Mouse (Mus musculus): ENCODE measurements around the gene Mesp2. TPM values are rescaled to one million over a fixed set of nuclear protein-coding genes. Genes with fewer than 3 reads are reported as not detected.
A peak's percentile ranks its signal among the peaks of the same experiment; 100 is the strongest.

Mesp2 gene
- polyA plus RNA-seq, 1 experiment: 7.6 TPM

- no peak overlapping the region for H3K4me3 ChIP-seq (replicated peaks; ENCODE audit: extremely low read depth, low read depth, low read length)
- WGBS: 55% methylated on average over 5 of the region's 5 CpGs
- no peaks in the 10 kb centered on the region for H3K4me1 ChIP-seq (ENCODE audit: control insufficient read depth, insufficient read depth, low read length)
- DNase-seq: no peak
- no peak for TF ChIP-seq POLR2A (IDR thresholded peaks at IDR 0.05; ENCODE audit: borderline replicate concordance, extremely low read depth, low read depth, low read length)
- TF ChIP-seq CTCF (IDR thresholded peaks at IDR 0.05; ENCODE audit: insufficient read depth, low read length): no peak
Measured at GRCm38 (mm10) chr7:79802037-79802436, 8.5 kb upstream of the Mesp2 start.

- H3K4me1 ChIP-seq (ENCODE audit: control insufficient read depth, insufficient read depth, low read length): no peaks in the 10 kb centered on the region
- no peak for TF ChIP-seq CTCF (IDR thresholded peaks at IDR 0.05; ENCODE audit: insufficient read depth, low read length)
- TF ChIP-seq POLR2A (IDR thresholded peaks at IDR 0.05; ENCODE audit: borderline replicate concordance, extremely low read depth, low read depth, low read length): no peak
- no peak overlapping the region for H3K4me3 ChIP-seq (replicated peaks; ENCODE audit: extremely low read depth, low read depth, low read length)
- no peak for DNase-seq
- WGBS: 31% methylated on average over 2 of the region's 2 CpGs
Measured at GRCm38 (mm10) chr7:79803887-79804286, 6.6 kb upstream of the Mesp2 start.

GRCm38 (mm10) chr7:79808561-79808960, 2.0 kb upstream of the Mesp2 start:
- WGBS: 69% methylated on average over 7 of the region's 7 CpGs
- no peak overlapping the region for H3K4me3 ChIP-seq (replicated peaks; ENCODE audit: extremely low read depth, low read depth, low read length)
- TF ChIP-seq CTCF (IDR thresholded peaks at IDR 0.05; ENCODE audit: insufficient read depth, low read length): no peak
- TF ChIP-seq POLR2A (IDR thresholded peaks at IDR 0.05; ENCODE audit: borderline replicate concordance, extremely low read depth, low read depth, low read length): no peak
- no peak for DNase-seq
- peaks cover 2% of the 10 kb centered on the region; the same call in 1 of the 2 replicates for H3K4me1 ChIP-seq (ENCODE audit: control insufficient read depth, insufficient read depth, low read length)

GRCm38 (mm10) chr7:79813409-79813808, 2.9 kb downstream of the Mesp2 start:
- no peak for DNase-seq
- no peak overlapping the region for H3K4me3 ChIP-seq (replicated peaks; ENCODE audit: extremely low read depth, low read depth, low read length)
- H3K4me1 ChIP-seq (ENCODE audit: control insufficient read depth, insufficient read depth, low read length): peaks cover 3% of the 10 kb centered on the region; the same call in 1 of the 2 replicates
- WGBS: 59% methylated on average over 1 of the region's 1 CpGs
- TF ChIP-seq CTCF (IDR thresholded peaks at IDR 0.05; ENCODE audit: insufficient read depth, low read length): no peak
- no peak for TF ChIP-seq POLR2A (IDR thresholded peaks at IDR 0.05; ENCODE audit: borderline replicate concordance, extremely low read depth, low read depth, low read length)

- Histone ChIP-seq H3K4me1 (ENCODE audit: control insufficient read depth, insufficient read depth, low read length) (peaks cover 5% of the 10 kb centered on the region; the same call in 1 of the 2 replicates), H3K4me3 (replicated peaks; ENCODE audit: extremely low read depth, low read depth, low read length) (no peak overlapping the region)
- WGBS: 16% methylated on average over 6 of the region's 6 CpGs
- no peak for TF ChIP-seq CTCF (IDR thresholded peaks at IDR 0.05; ENCODE audit: insufficient read depth, low read length)
- TF ChIP-seq POLR2A (IDR thresholded peaks at IDR 0.05; ENCODE audit: borderline replicate concordance, extremely low read depth, low read depth, low read length): no peak
- DNase-seq: no peak
Measured at GRCm38 (mm10) chr7:79818321-79818720, 7.8 kb downstream of the Mesp2 start.

- DNase-seq: no peak
- Histone ChIP-seq H3K4me3 (replicated peaks; ENCODE audit: extremely low read depth, low read depth, low read length) (no peak overlapping the region), H3K4me1 (ENCODE audit: control insufficient read depth, insufficient read depth, low read length) (peaks cover 5% of the 10 kb centered on the region; the same call in 1 of the 2 replicates)
- TF ChIP-seq POLR2A (IDR thresholded peaks at IDR 0.05; ENCODE audit: borderline replicate concordance, extremely low read depth, low read depth, low read length): no peak
- TF ChIP-seq CTCF (IDR thresholded peaks at IDR 0.05; ENCODE audit: insufficient read depth, low read length): no peak
- 32% methylated on average over 4 of the region's 4 CpGs for WGBS
Measured at GRCm38 (mm10) chr7:79819515-79819914, 9.0 kb downstream of the Mesp2 start.

GRCm38 (mm10) chr7:79819996-79820395, 9.5 kb downstream of the Mesp2 start:
- WGBS: 71% methylated on average over 11 of the region's 11 CpGs
- H3K4me3 ChIP-seq (replicated peaks; ENCODE audit: extremely low read depth, low read depth, low read length): no peak overlapping the region
- DNase-seq: no peak

GRCm38 (mm10) chr7:79822092-79822695, 11.7 kb downstream of the Mesp2 start:
- no peak for TF ChIP-seq CTCF (IDR thresholded peaks at IDR 0.05; ENCODE audit: insufficient read depth, low read length)
- TF ChIP-seq POLR2A (IDR thresholded peaks at IDR 0.05; ENCODE audit: borderline replicate concordance, extremely low read depth, low read depth, low read length): no peak
- WGBS: 63% methylated on average over 12 of the region's 12 CpGs
- DNase-seq: peak; percentile 69

More at GRCm38 (mm10) chr7:79819996-79820395, 9.5 kb downstream of the Mesp2 start:
- H3K4me1 ChIP-seq (ENCODE audit: control insufficient read depth, insufficient read depth, low read length): peaks cover 5% of the 10 kb centered on the region; the same call in 1 of the 2 replicates
- TF ChIP-seq CTCF (IDR thresholded peaks at IDR 0.05; ENCODE audit: insufficient read depth, low read length) (no peak), POLR2A (IDR thresholded peaks at IDR 0.05; ENCODE audit: borderline replicate concordance, extremely low read depth, low read depth, low read length) (no peak)

GRCm38 (mm10) chr7:79828341-79828740, 17.8 kb downstream of the Mesp2 start:
- no peak for TF ChIP-seq POLR2A (IDR thresholded peaks at IDR 0.05; ENCODE audit: borderline replicate concordance, extremely low read depth, low read depth, low read length)
- TF ChIP-seq CTCF (IDR thresholded peaks at IDR 0.05; ENCODE audit: insufficient read depth, low read length): no peak
- 70% methylated on average over 3 of the region's 3 CpGs for WGBS
- Histone ChIP-seq H3K4me3 (replicated peaks; ENCODE audit: extremely low read depth, low read depth, low read length) (no peak overlapping the region), H3K4me1 (ENCODE audit: control insufficient read depth, insufficient read depth, low read length) (peaks cover 6% of the 10 kb centered on the region)
- DNase-seq: no peak

More at GRCm38 (mm10) chr7:79822092-79822695, 11.7 kb downstream of the Mesp2 start:
- no peak overlapping the region for H3K4me3 ChIP-seq (replicated peaks; ENCODE audit: extremely low read depth, low read depth, low read length)
- peaks cover 5% of the 10 kb centered on the region; the same call in 1 of the 2 replicates for H3K4me1 ChIP-seq (ENCODE audit: control insufficient read depth, insufficient read depth, low read length)

- H3K4me3 ChIP-seq (replicated peaks; ENCODE audit: extremely low read depth, low read depth, low read length): no peak overlapping the region
- peaks cover 6% of the 10 kb centered on the region for H3K4me1 ChIP-seq (ENCODE audit: control insufficient read depth, insufficient read depth, low read length)
- 50% methylated on average over 6 of the region's 6 CpGs for WGBS
- TF ChIP-seq POLR2A (IDR thresholded peaks at IDR 0.05; ENCODE audit: borderline replicate concordance, extremely low read depth, low read depth, low read length) (no peak), CTCF (IDR thresholded peaks at IDR 0.05; ENCODE audit: insufficient read depth, low read length) (no peak)
- no peak for DNase-seq
Measured at GRCm38 (mm10) chr7:79831145-79831544, 20.6 kb downstream of the Mesp2 start.
